Mouse (Mus musculus): ENCODE data around the gene Vkorc1l1.

GRCm38 (mm10) chr5:129929924-129930855 is 11.6 kb upstream of the Vkorc1l1 start:
- no peak for TF ChIP-seq CTCF (conservative IDR thresholded peaks at IDR 0.05; ENCODE audit: insufficient read depth, insufficient read length, low read depth, low read length)
- TF ChIP-seq POLR2A (IDR thresholded peaks at IDR 0.05; ENCODE audit: low read depth, low read length): no peak

Measured in kidney, adult 2 months (tissue).